Mouse (Mus musculus): Measurements from ENCODE around the gene Gimap7.
A peak's percentile ranks its signal among the peaks of the same experiment; 100 is the strongest.

Gene Gimap7

DNA sequence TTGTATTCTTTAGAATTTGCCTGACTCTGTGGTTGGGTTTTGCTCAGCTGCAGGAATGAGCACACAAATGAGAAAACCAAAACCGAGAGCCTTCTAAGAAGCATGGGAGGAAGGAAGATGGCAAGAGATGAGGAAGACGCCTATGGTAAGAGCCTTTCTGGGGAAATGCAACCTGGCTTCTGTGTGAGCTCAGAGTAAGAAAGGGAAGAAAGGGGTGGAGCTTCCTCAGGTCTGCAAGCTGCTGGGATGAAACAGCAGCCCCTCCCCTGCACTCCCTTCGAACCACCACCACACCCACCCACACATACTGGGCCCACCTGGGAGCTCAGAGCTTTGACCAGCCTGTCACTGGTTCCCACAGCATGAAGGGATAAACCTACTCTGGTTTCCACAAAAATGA, 22.9 kb downstream of the Gimap7 start:
- no peak for DNase-seq (ENCODE audit: low spot score)

DNA sequence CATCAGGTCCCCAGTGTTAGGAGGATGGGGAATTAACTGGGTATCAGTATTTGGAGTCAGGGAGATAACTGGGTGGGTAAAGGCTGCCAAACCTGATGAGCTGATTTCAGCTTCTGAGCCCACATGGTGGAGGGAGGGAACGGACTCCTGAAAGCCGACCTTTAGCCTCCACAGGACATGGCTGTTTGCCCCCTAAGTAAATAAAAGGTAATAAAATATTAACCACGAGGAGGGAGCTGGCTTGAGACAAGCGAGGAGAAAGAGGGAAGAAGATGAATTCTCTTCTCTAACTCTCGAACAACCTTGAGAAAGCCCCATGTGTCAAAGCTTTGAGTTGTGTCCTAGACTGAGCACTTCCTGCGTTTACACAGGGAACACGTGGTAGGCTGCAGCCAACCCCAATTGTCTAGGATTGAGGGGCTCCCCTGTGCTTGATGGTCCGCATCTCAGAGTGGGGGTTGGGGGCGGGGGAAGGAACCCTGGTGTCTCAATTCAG, 23.3 kb downstream of the Gimap7 start:
- no peak for DNase-seq (ENCODE audit: low spot score)

DNA sequence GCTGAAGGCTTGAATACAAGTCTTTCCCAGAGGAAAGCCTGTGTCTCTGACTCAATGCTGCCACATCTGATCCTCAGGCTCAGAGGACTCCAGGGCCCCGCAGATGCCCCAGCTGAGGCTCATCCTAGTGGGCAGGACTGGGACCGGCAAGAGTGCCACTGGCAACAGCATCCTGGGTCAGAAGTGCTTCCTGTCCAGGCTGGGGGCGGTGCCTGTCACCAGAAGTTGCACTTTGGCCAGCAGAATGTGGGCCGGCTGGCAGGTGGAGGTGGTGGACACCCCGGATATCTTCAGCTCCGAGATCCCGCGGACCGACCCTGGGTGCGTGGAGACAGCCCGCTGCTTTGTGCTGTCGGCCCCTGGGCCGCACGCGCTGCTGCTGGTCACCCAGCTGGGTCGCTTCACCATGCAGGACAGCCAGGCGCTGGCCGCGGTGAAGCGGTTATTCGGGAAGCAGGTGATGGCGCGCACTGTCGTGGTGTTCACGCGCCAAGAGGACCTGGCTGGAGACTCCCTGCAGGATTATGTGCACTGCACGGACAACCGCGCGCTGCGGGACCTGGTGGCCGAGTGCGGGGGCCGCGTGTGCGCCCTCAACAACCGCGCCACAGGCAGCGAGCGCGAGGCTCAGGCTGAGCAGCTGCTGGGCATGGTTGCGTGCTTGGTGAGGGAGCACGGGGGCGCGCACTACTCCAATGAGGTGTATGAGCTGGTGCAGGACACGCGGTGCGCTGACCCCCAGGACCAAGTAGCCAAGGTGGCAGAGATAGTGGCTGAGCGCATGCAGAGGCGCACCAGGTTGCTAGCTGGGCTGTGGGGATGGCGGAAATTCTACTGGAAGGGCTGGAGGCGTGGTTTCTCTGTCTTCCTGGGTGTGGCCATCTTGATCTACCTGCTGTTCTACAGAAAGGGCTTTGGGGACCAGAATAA, 24.3 kb downstream of the Gimap7 start:
- DNase-seq (ENCODE audit: low spot score), result no peak

DNA sequence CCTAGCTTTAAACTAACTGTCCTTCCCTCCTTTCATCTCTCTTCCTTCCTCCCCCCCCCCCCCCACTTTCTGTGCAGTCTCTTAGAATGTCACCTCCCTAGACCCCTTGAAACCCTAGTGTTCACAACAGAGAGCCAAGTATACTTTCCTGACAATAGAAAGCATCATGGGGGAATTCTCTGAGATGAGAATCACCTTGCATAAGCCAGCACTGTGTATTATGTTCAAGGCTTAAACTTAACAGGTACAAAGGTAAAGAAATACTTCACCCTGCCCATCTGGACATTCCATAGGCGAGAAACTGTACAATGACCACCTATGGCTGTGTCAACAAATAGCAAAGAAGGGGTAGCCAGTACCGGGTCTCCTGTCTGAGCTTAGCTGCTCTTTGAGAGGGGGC, 27.1 kb downstream of the Gimap7 start:
- DNase-seq (ENCODE audit: low spot score), result no peak

DNA sequence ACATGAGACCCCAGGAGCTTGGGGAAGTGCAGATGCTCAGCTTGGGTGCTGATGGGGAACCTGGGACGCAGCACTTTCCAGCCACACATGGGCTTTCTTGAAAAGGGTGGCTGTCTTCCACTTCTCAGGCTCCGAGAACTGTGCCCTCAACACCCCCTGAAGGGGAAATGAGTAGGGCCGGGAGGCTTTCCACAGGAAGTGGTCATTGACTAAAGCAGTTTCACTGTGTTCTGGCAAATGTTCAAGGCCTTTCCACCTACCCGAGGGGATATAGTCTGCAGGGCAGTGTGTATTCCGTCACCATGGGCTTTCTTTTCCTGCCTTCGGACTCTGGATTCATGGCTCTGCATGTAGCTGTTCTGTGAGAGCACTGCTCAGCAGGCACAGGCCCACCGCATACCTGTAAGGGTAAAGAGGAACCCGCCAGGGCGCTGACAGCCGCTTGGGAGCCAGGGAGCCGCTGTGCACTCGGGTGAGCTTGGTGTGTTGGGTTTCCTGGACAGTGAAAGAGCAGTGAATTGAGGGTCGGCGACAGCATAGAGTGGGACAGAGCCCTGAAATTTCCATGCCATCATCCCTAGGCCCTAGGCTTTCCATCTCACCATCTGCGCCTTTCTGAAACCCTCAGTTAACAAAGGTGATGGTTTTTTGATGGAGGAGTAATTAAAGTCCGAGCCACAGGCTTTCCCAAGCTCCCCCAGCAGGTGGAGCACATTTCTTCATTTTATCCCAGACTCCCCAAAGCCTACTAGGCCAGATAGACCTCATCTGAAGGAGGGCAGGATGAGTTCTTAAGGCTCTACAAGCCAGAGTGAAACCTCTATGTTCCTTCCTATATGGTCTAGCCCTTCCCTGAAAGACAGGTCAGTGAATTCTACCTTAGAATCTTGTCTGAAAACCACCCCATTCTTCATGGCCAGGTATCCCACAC, 27.8 kb downstream of the Gimap7 start, which contains the start of gene Gimap5:
Gimap5 (plus strand) TSS at position 239 of the 931 bp plus-strand sequence.
- no peak for DNase-seq (ENCODE audit: low spot score)

DNA sequence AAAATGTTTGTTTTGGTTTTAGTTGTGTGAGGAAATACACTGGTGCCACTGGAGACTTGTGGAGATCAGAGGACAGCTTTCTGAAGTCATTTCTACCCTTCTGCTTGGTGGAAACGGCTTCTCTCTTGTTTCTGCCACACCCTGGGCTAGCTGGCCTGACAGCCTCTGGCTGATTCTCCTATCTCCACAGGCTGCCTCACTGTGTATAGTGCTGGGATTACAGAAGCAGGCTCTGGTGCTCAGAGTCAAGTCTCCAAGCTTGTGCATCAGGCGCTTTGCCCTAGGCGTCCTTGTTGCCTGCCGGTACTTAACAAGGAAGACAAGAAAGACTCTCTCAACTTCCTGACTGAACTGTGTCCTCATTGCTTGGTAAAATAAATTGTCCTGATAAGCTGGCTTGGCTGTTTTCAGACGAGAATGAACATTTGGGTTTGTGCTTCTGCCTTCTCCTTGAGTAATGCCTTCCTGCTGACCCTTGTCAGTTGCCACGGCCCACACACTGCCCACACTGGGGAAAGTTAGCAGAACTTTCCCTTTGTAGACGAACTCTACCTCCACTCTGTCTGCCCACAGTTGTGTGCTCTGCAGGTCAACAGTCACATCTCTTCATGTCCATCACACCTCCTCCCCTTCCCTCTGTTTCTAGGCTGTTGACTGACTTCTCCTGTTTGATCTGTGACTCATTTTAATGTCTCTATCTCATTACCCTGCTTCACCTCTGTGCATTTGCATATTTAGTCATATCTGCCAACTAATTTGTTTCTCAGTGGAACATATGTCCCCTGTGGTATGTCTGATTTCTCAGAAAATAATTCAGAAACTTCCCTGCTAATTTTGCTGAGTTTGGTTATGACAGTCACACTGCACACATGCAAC, 28.9 kb downstream of the Gimap7 start:
- no peak for DNase-seq (ENCODE audit: low spot score)

DNA sequence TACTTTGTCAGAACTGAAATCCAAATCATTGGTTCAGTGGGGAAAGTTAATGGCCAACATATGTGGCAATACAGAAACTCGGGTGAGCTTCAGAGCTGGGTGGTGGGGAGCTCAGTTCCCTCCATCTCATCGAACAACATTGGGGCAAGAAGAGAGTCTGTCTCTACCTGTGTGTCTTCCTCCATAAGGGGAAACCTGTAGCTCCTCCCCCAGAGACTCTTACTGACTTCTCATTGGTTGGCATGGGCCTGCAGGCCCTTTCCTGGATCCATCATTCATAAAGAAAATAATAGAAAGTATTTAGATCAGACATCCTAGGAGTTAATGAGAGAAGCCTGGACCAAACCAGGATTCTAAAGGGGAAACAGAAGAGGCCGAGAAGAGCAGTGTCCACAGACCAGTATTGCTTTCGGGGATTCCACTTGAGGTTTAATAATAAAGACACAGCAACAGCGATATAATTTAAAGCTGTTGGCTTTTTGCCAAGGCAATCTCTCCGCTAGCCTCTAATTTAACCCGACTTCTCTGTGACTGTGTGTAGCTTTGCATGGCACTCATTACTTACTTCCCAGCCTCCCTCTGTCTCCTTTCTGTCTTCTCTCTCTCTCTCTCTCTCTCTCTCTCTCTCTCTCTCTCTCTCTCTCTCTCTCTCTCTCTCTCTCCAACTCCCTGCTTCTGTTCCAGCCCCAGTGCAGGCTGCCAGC, 45.3 kb downstream of the Gimap7 start:
- no peak for DNase-seq (ENCODE audit: low spot score)

DNA sequence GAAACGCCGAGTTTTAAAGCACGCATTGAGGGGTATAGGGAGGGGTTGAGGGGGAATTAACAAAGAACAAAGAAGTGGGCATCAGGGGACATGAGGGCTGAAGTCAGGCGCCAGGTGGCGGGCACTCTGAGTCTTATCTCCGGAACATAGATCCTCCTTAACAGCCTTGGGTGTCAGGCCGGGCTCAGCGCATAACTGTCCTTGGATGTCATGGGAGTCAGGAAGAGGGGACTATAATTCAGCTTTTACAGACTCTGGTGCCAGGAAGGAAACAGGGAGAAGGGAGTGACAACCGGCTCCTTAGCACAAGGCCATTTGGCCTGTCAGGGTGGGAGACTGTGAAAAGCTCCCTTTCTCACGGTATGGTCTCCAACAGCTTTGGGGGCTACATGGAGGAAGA, 46.1 kb downstream of the Gimap7 start:
- DNase-seq (ENCODE audit: low spot score), result no peak

DNA sequence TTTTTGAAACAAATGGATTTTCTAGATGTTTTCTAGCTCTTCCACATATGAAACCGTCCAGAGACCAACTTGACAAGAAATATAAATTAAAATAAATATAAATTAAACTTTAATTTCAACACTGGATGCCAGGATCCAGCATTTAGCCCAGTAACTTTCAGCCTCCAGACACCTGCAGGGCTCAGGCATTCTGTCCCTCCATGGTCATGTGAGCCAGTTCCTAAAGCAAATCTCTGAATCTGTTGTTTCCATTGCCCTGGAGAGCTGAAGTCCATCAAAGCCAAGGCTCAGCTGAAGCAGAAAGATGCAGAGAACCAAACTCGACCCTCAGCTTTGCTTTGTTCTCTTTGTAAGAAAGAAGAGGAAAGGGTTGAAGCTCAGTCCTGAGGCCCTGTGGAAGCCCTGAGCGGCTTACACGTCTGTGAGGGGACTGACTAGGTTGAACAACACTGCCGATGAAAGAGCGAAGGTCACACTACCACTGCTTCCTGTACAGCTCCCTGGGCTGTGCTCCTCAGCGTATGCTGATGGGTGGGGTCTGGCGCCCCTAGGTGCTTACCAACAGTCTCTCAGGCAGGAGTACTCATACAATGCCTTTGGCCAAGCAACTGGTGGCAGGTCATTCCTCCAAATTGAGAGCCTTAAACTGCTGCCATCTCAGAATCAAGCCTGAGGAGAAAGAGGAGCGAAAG, 49.9 kb downstream of the Gimap7 start:
- no peak for DNase-seq (ENCODE audit: low spot score)

DNA sequence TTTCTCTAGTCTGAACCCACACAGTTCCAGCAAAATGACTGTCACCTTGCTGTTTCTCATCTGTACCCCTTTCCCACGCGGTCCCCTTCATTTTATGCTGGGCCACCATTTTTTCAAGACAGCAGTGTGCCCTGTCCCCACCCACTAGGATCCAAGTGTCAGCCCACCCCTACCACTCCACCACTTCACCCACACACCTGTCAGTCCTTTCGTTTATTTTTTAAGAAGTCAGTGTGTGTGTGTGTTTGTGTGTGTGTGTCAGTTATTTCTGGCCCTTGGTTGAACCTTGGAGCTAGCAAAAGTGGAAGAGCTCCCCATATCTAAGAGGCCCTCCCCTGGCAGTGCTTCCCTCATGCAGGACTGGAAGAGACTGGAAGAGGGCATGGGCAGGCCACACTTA, 50.5 kb downstream of the Gimap7 start:
- DNase-seq (ENCODE audit: low spot score), result no peak

DNA sequence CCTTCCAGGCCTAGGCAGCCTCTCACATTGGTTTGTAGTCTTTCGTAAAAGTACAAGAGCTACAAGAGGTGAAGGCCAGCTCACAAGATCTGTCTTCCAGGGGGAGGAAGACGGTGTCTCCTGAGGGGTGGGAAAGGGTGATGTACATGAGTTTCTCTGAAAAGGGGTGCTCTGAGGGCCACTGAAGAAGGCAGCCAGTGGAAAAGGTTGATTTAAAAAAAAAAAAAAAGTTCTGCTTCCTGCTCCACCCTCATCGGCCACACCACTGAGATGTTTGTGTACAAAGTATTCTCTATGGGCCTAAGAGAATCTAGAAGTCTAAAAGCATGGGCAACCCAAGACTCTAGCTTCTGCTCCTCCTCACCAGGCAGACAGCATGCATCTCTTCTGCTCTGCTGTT, 52.3 kb downstream of the Gimap7 start, which contains the start of gene Gimap3:
Gimap3 (minus strand) TSS at position 156 of the 400 bp plus-strand sequence.
- DNase-seq (ENCODE audit: low spot score), result no peak

DNA sequence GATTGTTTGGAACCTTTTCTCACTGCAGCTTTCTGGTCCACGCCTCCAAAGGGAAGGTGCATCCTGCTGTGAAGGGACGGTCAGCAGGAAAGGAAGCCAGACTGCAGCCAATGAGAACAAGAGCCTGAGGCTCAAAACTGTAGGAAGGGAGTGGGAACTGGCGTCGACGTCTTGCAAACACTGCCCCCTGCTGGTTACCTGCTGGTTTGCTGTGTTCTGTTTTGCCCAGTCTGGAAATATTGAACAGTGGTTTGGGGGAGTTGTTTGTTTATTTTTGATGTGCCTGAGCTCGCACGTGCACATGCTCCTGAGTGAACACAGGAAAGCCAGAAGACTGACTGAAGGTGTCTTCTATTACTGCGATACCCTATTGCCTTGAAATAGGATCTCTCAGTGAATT, 53.6 kb downstream of the Gimap7 start:
- peak; percentile 68 for DNase-seq (ENCODE audit: low spot score)
